Mouse (Mus musculus) embryonic fibroblast, embryonic 13.5 days (primary cell): ENCODE data around the gene Nav2. TPM values are rescaled to one million over a fixed set of nuclear protein-coding genes. Genes with fewer than 3 reads are reported as not detected.

ENCODE experiments used
- H3K27ac ChIP-seq: 2 replicates; pipeline ENCODE4 v1.5.1; 2012; ENCODE audit warnings: low read length, control low read depth, inconsistent platforms; ENCODE audit not compliant: insufficient read depth
- H3K4me1 ChIP-seq: 2 replicates; pipeline ENCODE4 v1.6.1; 2011; ENCODE audit warnings: low read length; ENCODE audit not compliant: control insufficient read depth, insufficient read depth
- H3K4me3 ChIP-seq: 2 replicates; pipeline ENCODE4 v1.5.1; 2011; ENCODE audit warnings: mild to moderate bottlenecking, control low read depth, low read length; ENCODE audit not compliant: insufficient read depth
- CTCF ChIP-seq: IDR thresholded peaks from 2 replicates; pipeline ENCODE4 v1.5.1; 2011; ENCODE audit warnings: mild to moderate bottlenecking, control low read depth, low read length, moderate library complexity, borderline replicate concordance; ENCODE audit not compliant: insufficient read depth
- POLR2A ChIP-seq: IDR thresholded peaks from 2 replicates; pipeline ENCODE4 v1.6.1; 2011; ENCODE audit warnings: low read depth, mild to moderate bottlenecking, control low read depth, low read length, moderate library complexity
- polyA plus RNA-seq: library from polyadenylated mRNA; stranded (reverse); fragments of >200 nt; gene quantifications from 2 replicates; pipeline ENCODE4 v1.2.4, GENCODE M21; 2011; ENCODE audit warnings: low read depth; ENCODE audit not compliant: missing spikeins, insufficient read length

Gene Nav2
- polyA plus RNA-seq, 1 experiment, result 18.7 TPM

DNA sequence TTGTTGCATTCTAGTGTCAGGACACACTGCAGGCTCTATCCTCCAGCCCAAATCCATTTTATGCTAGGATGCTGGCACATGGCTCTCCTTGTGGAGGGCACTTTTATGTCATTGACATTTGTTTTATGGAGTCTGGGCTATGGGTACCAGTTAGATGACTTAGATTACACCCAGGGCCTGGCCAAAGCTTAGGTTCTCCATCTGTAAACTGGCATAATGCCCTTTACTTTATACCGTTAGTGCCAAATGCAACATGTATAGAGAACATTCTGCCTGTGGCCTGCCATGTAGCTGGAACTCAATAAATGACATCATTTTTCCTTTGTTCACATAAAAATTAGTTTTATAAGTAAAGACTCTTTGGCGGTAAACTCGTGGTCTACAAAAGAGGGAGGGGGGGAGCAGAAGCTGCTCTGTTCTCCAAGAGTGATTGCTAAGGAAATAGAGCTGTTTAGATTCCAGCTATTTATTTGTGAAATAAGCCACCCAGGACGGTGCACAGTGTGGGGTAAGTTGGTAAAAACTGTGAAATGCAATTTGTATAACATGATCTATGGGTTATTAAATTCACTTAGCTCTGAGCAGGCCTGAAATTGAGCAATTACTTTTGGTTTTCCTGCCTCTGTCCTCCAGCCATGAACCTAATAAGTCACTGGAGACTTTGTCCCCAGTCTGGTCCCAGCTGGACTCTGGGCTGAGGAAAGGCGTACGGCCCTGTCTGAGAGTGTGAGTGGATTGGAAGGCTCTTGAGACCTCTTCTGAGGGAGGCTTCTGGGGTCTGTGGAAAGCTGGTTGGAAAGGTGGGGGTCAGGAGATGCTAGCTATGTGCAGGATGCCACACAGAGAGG lies 137.2 kb downstream of the Nav2 start:
- Histone ChIP-seq H3K4me3 (no peak overlapping the region), H3K27ac (no peak overlapping the region), H3K4me1 (no peaks in the 10 kb centered on the region)
- TF ChIP-seq POLR2A, result no peak
- no peak for TF ChIP-seq CTCF

DNA sequence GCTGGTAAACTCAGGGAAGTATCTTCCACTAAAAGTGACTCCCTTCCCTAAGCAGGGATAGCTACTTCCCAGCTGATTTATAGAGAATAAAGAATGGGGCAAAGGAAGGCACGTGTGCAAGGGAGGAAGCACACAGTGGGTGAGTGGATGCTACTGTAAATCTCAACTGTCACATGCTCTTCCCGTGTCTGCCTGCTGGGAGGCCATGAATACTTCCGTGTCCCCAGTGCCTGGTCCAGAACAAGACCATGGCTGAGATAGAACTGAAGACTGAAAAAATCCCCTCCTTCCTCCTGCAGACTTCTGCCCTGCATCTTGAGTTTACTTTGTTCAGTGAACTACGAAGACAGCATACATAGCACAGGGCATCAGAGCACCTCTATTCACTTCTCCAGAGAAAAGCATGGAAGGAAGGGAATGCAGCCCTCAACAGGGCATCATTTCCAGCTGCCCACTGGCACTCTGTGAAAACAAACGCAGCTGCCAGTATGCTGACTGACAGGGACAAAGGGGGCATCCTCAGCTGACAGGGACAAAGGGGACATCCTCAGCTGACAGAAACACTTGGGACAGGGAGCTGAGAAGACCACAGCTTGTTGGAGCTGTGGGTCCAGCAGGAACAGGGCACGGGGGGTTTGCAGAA lies 138.0 kb downstream of the Nav2 start:
- H3K4me1 ChIP-seq, result no peaks in the 10 kb centered on the region
- no peak for TF ChIP-seq CTCF
- no peak for TF ChIP-seq POLR2A
- no peak overlapping the region for H3K27ac ChIP-seq
- H3K4me3 ChIP-seq, result no peak overlapping the region

DNA sequence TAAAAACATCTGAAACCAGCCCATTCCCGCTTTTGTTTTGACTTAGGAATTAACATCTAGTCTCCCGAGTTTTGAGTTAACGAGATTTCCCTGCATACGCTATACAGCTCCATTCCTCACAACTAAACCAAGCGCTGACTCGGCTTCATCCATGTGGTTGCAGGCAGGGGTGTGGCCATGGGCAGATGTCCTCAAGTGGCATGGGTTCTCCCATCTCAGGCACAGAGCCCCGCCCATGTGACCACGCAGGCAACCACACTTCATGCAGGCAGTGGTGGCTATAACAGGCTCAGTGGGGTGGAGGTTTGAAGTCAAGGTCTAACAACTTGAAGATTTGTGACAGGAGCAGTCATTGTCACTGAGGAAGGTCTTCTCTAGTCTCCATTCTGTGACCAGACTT lies 138.8 kb downstream of the Nav2 start:
- Histone ChIP-seq H3K27ac (no peak overlapping the region), H3K4me3 (no peak overlapping the region), H3K4me1 (no peaks in the 10 kb centered on the region)
- TF ChIP-seq CTCF (no peak), POLR2A (no peak)

DNA sequence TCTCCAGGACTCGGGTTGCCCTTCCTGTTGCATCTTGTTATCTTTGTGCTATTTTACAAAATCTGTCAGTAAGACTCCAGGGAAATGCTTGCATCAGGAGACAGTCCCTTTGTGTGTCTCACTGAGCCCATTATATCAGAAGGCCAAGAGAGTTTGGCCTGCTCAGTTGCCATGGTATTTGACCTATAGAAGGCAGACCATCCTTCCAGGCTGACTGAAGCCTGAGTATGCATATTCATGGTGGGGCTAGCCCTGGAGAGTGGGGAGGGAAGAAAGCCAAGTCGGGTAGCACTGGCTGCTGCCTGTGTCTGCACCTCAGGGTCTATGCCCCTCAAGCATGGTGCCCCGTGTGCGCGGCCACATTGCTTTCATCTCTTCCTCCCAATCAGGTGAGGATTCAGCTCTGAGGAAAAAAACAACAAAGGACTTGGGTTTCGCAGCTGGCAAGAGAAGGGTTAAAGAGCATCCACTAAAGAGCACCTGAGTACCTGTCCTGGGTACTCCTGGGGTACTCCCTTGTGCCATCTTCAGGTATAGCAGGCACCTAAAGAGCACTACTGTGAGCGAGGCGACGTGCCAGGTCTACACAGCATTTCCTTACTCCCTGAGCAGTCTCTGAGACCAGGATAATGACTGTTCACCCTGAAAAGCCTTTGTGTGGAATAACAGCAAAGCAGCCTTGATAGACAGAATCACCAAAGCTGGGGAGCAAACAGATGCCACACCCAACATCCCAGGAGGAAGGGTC lies 144.5 kb downstream of the Nav2 start:
- no peak for TF ChIP-seq CTCF
- no peak for TF ChIP-seq POLR2A
- Histone ChIP-seq H3K4me1 (no peaks in the 10 kb centered on the region), H3K4me3 (no peak overlapping the region), H3K27ac (no peak overlapping the region)

DNA sequence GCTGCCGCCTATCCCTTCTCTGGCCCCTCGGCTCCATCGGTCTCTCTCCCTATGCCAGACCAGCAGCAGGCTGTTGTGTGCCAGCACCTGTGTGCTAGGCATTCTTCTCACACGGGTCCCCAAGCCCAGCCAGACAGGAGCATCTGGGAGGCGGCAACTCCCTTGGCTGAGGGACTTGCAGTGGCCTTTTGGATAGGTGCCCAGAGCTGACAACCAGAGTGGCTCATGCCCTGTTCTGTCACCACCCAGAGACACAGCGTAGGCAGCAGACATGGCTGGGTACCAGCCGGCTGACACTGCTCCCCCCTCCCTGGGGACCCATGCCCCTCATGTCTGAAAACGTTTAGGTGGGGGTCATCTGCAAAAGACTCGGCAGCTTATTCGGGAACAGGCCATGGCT lies 146.8 kb downstream of the Nav2 start:
- Histone ChIP-seq H3K4me1 (no peaks in the 10 kb centered on the region), H3K27ac (no peak overlapping the region), H3K4me3 (no peak overlapping the region)
- no peak for TF ChIP-seq CTCF
- TF ChIP-seq POLR2A, result no peak

DNA sequence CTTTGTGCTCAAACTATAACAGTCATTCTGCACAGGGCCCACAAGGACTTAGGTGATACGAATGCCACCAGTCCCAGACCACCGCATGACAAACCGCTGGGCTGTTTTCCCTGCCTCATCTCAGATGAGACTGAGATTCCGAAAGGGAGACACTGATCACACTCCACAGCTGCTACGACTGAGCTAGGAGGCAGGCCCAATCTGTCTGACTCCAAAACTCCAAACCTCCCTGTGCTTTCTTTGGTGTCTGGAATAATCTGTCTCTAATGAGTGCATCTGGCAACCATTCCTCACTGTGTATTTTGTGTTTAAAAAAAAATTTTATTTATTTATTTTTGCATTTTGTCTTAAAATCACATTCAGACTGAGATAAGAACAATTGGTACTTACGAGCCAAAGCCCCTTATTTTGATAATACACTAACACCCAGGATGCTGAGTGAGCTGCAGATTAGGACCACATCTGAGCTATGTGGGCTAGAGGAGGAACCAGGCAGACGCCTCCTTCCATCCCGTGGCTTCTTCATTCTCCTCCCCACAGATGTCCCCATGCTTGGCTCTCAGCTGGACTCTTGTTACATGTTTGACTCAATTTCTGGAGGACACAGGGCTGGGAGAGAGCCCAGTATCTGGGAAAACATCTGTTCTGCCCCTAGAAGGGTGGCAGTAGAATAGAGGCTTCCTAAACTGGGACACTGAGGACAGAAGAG lies 149.9 kb downstream of the Nav2 start:
- Histone ChIP-seq H3K4me1 (no peaks in the 10 kb centered on the region), H3K27ac (no peak overlapping the region), H3K4me3 (no peak overlapping the region)
- TF ChIP-seq CTCF, result no peak
- TF ChIP-seq POLR2A, result no peak

DNA sequence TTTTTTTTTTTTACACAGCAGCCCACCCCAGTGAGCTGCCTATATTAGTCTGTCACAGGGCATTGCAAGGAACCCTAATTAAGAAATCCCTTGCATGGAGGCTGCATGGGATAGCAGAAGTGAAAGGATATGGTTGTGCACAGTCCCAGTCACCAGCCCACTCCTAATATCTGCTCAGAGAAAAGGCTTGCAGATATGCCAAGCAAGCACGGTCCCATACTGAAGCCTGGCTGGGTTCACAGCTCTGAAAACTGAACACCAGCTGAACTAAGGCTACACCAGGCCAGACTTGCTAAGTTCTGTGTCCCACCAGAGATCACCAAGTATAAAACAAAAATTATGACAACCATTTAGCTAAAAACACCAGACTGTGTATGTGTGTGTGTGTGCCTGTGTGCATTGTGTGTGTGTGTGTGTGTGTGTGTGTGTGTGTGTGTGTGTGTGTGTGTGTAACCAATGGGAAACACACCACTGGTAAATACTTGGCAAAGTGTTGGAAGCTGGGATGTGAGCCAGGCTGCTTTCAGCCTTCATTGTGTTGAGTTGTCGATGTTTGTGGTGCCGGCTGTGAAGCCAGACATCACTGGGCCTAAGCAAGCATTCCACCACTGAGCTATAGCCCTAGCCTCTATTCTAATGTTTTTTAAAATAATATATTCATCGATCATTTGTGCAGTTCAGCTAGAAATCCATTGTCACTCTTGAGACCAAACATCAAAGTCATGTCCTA lies 156.4 kb downstream of the Nav2 start:
- Histone ChIP-seq H3K4me3 (no peak overlapping the region), H3K4me1 (no peaks in the 10 kb centered on the region), H3K27ac (no peak overlapping the region)
- TF ChIP-seq CTCF (no peak), POLR2A (no peak)

DNA sequence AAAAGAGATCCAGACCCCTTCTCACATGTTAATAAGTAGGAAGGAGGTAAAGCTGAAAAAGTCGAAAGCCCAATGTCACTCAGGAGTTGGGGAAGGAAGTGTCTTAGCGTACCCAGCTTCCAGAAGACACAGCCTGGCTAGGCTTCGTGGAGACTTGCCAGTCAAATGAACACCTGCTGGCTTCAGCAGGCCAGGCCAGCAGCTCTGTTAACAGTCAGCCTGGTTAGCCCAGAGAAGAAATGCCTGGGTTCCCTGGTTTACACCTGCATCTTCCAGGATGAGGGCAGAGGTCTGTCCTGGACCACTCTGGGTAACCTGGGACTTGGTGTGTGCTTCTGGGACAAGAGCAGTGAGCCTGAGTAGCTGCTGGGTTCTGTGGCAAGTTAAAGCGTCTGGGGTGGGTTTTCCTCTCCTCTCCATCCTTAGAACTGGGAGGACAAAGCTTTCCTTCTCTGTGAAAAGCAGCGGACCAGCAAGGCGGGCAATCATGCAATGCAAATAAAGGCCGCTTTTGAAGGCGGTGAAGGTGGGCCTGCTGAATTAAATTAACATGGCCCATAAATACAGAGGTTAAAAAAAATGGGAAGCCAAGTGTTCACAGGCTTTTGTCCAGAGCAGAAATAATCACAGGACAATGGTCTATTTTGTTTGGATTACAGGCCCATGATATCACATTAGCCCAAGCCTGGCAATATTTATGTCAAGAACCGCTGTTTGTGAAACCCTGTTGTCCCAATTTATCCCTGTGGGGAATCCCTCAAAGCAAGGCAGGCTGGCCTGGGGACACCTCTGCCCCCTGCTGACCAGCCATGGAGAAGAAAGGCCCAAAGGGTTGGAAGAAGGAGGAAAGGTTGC lies 157.3 kb downstream of the Nav2 start:
- H3K4me3 ChIP-seq, result no peak overlapping the region
- no peak overlapping the region for H3K27ac ChIP-seq
- H3K4me1 ChIP-seq, result no peaks in the 10 kb centered on the region
- TF ChIP-seq POLR2A (no peak), CTCF (no peak)
